Mouse (Mus musculus): ENCODE measurements around the gene Wdr91. TPM values are rescaled to one million over a fixed set of nuclear protein-coding genes. Genes with fewer than 3 reads are reported as not detected.

The Wdr91 gene
- total RNA-seq, 2 experiments from 2014 or later = 30.1 to 32.6 TPM

DNA sequence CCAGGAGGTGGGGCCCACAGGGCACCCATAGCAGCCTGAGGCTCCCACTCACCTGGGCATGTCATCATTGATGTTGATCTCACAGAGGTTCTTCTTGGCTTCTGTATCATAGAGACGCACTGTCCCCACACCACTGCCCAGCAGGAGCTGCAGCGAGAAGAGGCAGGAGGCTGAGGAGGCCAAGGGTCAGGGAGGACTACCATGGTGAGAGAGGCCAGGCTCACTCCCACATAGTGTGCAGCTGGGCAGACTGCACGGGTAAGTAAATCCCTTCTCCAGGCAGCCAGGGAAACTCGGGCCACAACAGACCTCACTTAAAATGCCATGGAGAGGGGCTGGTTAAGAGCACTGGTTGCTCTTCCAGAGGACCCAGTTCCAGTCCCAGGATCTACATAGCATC is 21.5 kb downstream of the Wdr91 start:
- intact Hi-C loops (cut with DNase I) = no loop called here
- no peak for DNase-seq (ENCODE audit: extremely low spot score in 1 of 2, low spot score in 2 of 2)

DNA sequence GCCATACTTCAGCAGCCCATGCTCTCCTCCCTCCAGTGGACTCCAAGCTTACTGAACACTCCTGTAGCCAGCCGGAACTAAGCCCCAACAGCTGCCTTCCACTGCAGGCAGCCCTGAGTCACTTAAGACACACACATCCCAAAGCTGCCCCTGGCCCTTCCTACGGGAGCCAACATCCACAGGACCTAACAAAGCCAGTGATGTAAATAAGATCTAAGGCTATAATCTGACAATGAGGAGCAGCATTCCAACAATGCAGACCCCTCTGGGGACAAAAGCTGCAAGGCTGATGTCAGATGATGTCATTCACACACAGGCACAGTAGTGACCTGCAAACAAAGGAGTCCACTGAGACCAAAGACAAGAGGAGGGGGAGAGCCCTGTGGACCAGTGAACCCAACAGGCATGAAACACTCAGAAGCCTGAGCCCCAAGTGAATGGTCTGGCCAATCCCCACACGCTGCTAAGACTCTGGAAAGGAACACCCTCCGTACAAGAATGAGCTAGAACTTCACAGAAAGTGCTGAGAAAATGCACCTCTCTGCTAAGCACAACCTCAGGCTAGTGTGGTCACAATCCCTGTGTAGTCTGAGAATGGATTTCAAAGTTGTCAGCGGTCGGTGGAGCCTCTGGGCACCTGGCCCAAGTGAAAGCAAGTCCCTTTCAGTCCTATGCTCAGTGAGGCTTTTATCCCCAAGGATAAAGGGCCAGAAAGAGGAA is 23.4 kb downstream of the Wdr91 start:
- no peak for DNase-seq (ENCODE audit: extremely low spot score in 1 of 2, low spot score in 2 of 2)
- intact Hi-C loops (cut with DNase I) = no loop called here

GRCm38 (mm10) chr6:34884724-34885123 is 26.0 kb downstream of the Wdr91 start:
- DNase-seq (ENCODE audit: extremely low spot score in 1 of 2, low spot score in 2 of 2) = no peak
- intact Hi-C loops (cut with DNase I) = no loop called here

DNA sequence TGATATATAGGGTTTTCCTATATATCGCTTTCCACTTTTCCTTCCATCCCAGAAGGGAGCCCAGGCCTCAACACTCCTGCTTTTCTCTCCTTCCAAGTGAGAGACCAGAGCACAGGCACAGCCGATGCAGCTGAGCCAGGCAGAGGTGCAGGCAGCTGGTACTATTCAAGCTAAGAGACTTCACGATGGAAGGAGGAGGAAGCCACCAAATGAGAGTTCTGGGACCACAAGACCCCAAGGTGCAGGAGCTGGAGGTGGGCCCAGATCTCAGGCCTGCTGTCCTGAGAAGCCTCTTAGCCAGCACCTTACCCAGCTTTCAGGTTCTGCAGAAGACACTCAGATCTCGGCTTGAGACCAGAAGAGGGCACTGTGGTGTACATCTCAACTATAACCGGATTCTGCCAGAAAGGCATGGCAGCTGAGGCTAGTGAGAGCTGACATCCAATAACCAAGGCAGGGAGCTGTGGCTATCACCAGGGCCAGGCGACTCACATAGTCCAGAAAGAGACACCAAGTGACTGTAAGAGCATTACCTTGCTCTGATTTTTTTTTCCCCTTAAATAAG is 30.7 kb downstream of the Wdr91 start:
- intact Hi-C loops (cut with DNase I) = loop anchor here (5.0 kb wide), 1 partner anchor 98 kb away; the partner anchor contains the start of gene Agbl3
- peak; percentile 58 for DNase-seq (ENCODE audit: extremely low spot score in 1 of 2, low spot score in 2 of 2)

GRCm38 (mm10) chr6:34879101-34879740 is 31.5 kb downstream of the Wdr91 start:
- DNase-seq (ENCODE audit: extremely low spot score in 1 of 2, low spot score in 2 of 2) = peak in 1 of 2 experiments; percentile 16
- intact Hi-C loops (cut with DNase I) = loop anchor here (5.0 kb wide), 1 partner anchor 97 kb away; the partner anchor contains the start of gene Agbl3

DNA sequence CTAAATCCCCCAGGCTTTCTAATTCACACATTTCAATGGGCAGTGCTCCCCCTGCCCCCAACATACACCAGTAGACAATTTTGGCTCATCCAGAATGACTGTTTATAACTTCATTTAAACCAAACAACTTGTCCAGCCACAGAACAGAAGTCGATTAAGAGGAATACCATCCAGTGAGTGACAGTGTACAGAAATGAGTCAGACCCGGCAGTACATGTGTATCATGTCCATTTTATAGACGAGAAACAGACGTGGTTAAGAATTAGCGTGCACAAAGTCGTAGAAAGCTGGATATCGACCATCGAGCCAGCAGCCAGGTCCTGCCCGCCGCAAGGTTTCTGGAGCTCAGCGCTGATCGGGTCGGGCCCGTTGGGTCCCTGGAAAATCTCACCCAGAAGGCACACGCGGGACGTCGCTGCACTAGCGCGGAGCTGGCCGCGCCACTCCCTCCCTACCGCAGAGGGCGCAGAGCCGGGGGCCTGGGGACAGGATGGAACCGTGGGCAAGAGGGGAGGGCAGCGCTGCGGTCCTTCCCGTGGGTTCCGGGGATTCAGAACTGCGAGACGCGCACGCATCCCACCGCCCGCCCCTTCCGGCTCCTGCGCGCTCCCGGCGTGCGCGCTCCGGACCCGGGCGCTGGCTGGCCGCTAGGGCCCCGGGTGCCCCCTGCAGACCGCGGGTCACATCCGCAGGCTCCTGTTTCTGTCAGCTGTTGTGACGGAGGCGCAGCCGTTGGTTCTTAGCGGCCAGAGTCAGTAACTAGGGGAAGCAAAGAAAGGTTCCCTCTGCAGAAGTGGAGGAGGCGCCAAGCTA is 33.0 kb downstream of the Wdr91 start, which contains the start of gene Cyren:
TSS of gene Cyren (minus strand) at position 552 of the 813 bp plus-strand sequence.
- intact Hi-C loops (cut with DNase I) = loop anchor here (5.0 kb wide), 1 partner anchor 95 kb away; the partner anchor contains the start of gene Agbl3
- peak; percentile 85 to 96 for DNase-seq (ENCODE audit: extremely low spot score in 1 of 2, low spot score in 2 of 2)

GRCm38 (mm10) chr6:34876835-34877156 is 33.9 kb downstream of the Wdr91 start:
- DNase-seq (ENCODE audit: extremely low spot score in 1 of 2, low spot score in 2 of 2) = peak in 1 of 2 experiments; percentile 16
- intact Hi-C loops (cut with DNase I) = loop anchor here (5.0 kb wide), 1 partner anchor 94 kb away; the partner anchor contains the start of gene Agbl3

- DNase-seq (ENCODE audit: extremely low spot score in 1 of 2, low spot score in 2 of 2) = peak in 1 of 2 experiments; percentile 53
- intact Hi-C loops (cut with DNase I) = loop anchor here (5.0 kb wide), 1 partner anchor 94 kb away; the partner anchor contains the start of gene Agbl3
Measured at GRCm38 (mm10) chr6:34875966-34876834, 34.5 kb downstream of the Wdr91 start.

- intact Hi-C loops (cut with DNase I) = loop anchor here (5.0 kb wide), 1 partner anchor 93 kb away; the partner anchor contains the start of gene Agbl3
- peak in 1 of 2 experiments; percentile 51 for DNase-seq (ENCODE audit: extremely low spot score in 1 of 2, low spot score in 2 of 2)
Measured at GRCm38 (mm10) chr6:34875268-34875761, 35.4 kb downstream of the Wdr91 start.

GRCm38 (mm10) chr6:34874101-34874921 is 36.4 kb downstream of the Wdr91 start:
- DNase-seq (ENCODE audit: extremely low spot score in 1 of 2, low spot score in 2 of 2) = peak in 1 of 2 experiments; percentile 85
- intact Hi-C loops (cut with DNase I) = no loop called here

- no peak for DNase-seq (ENCODE audit: extremely low spot score in 1 of 2, low spot score in 2 of 2)
Measured at GRCm38 (mm10) chr6:34872871-34873270, 37.8 kb downstream of the Wdr91 start.

GRCm38 (mm10) chr6:34871929-34872328 is 38.7 kb downstream of the Wdr91 start:
- intact Hi-C loops (cut with DNase I) = no loop called here
- DNase-seq (ENCODE audit: extremely low spot score in 1 of 2, low spot score in 2 of 2) = peak in 1 of 2 experiments; percentile 31

More at GRCm38 (mm10) chr6:34872871-34873270, 37.8 kb downstream of the Wdr91 start:
- intact Hi-C loops (cut with DNase I) = no loop called here

DNA sequence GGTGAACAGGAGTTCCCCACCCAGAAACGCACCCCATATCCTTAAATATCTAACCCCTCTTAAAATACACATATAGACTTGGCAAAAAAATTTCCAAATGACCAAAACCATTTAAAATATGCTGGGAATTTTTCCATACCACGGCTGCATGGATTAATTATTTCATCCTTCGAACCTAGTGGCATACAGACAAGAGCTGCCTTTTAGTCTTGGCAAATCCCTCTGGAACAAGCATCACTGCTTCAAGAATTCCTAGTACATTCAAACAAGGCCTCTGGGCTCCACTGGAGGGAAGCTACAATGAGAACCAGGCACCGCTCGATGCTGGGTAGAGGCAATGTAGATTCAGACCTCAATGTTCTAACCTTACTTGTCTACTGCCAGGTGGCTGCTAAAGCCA is 40.0 kb downstream of the Wdr91 start:
- intact Hi-C loops (cut with DNase I) = no loop called here

DNA sequence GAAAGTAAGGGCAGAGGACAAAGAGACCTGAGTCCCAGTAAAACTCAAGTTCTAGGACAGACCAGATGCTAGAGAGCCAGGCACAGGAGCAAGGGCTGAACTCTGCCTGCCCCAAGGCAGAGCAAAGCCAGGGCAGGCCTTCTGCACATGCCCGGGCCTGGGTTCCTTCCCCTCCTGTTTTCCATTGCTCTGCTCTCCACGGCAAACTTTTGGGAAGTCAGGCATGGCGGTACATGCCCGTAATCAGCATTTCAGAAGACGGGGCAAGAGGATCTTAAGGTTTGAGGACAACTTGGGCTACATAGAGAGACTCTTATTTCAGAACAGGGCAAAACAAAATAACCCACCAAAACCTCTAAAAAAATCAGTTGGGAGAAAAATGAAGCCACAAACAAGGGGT is 40.5 kb downstream of the Wdr91 start:
- intact Hi-C loops (cut with DNase I) = no loop called here
- DNase-seq (ENCODE audit: extremely low spot score in 1 of 2, low spot score in 2 of 2) = no peak

More for the DNA sequence above, 40.0 kb downstream of the Wdr91 start:
- no peak for DNase-seq (ENCODE audit: extremely low spot score in 1 of 2, low spot score in 2 of 2)

GRCm38 (mm10) chr6:34869225-34869915 is 41.3 kb downstream of the Wdr91 start:
- intact Hi-C loops (cut with DNase I) = no loop called here
- DNase-seq (ENCODE audit: extremely low spot score in 1 of 2, low spot score in 2 of 2) = peak in 1 of 2 experiments; percentile 31

GRCm38 (mm10) chr6:34868507-34869217 is 42.0 kb downstream of the Wdr91 start:
- DNase-seq (ENCODE audit: extremely low spot score in 1 of 2, low spot score in 2 of 2) = no peak
- intact Hi-C loops (cut with DNase I) = no loop called here
